Mouse (Mus musculus) leukemia stem cell, adult 10-12 weeks (primary cell): Measurements from ENCODE around the gene Tgif2lx2. TPM values are rescaled to one million over a fixed set of nuclear protein-coding genes. Genes with fewer than 3 reads are reported as not detected.

ENCODE experiments used
- polyA plus RNA-seq: library from polyadenylated mRNA; stranded (reverse); fragments of >175 nt; gene quantifications from 2 replicates; pipeline ENCODE4 v1.2.3, GENCODE M21; 2012; ENCODE audit warnings: low replicate concordance

Gene Tgif2lx2
- polyA plus RNA-seq, result not detected in 2 replicates

GRCm38 (mm10) chrX:118426927-118427326 lies at the start of gene Tgif2lx2:
Tgif2lx2 (plus strand) TSS chrX:118427227.

Other genes starting within 250 kb of the Tgif2lx2 start
- not detected in 2 replicates for gene Tgif2lx1, start 53.5 kb downstream of the Tgif2lx2 start, polyA plus RNA-seq